Mouse (Mus musculus): ENCODE results near the gene Bicdl1.
"Not testable (repeated sequence)": the region's sequence is repeated elsewhere in the genome, so short reads cannot be mapped to it uniquely, and the experiment has no call there.

Bicdl1 gene

DNA sequence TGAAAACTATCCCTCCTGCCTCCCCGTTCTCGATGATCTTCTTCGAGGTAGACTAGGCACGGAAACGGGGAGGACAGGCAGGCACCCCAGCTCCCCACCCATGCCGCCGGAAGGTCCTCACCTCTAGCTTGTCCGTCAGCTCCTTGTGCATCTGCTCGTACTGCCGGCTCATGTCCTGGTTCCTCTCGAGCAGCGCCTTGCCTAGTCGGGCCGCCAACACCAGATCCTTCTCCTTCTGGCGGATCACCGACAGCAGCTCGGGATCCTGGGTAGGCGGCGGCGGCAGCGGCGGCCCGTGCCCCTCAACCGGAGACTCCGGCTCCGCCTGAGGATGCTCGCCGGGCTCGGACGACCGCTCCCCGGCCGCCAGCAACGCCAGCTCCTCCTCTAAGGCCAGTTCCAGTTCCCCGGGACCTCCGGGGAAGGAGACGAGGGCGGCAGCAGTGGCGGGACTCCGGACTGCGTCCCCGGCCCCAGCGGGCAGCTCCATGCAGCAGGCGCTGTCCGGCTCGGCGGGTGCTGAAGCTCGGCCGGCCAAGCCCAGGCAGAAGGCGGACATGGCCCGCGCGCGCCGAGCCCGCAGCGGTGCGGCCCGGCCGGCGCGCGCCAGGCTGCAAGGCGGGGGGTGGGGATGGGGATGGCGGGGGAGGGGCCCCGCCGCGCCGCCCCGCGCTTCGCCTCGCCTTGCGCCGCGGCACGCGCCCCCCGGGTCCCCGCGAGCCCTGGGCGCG is at the start of gene Bicdl1:
Gene Bicdl1 (minus strand): TSS at position 621 of the 731 bp plus-strand sequence.
- DNase-seq, result peak; percentile 93

GRCm38 (mm10) chr5:115776911-115777310 is 45.5 kb upstream of the Bicdl1 start:
- no peak for DNase-seq

DNA sequence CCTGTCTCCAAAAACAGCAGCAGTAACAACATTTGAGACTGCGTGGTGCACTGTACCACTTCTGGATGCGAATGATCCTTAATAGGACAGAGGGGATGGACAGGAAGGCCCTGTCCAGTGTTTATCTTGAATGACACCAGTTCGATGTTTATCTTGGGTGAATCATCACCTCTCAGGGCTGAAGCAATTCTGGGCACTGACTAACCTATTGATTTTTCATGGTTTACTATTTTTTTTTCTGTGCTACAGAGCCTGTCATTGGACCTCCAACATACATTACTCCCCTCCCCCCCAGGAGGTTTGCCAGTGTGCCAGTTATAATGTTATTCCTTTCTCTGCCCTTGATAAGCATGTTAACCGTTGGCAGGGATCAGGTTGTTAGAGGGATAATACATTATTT is 43.9 kb upstream of the Bicdl1 start:
- DNase-seq, result no peak

GRCm38 (mm10) chr5:115770048-115770447 is 38.6 kb upstream of the Bicdl1 start:
- no peak for DNase-seq

- DNase-seq, result peak; percentile 71
Observed at GRCm38 (mm10) chr5:115769116-115769515, 37.7 kb upstream of the Bicdl1 start.

GRCm38 (mm10) chr5:115766821-115767220 is 35.4 kb upstream of the Bicdl1 start:
- peak; percentile 54 for DNase-seq

DNA sequence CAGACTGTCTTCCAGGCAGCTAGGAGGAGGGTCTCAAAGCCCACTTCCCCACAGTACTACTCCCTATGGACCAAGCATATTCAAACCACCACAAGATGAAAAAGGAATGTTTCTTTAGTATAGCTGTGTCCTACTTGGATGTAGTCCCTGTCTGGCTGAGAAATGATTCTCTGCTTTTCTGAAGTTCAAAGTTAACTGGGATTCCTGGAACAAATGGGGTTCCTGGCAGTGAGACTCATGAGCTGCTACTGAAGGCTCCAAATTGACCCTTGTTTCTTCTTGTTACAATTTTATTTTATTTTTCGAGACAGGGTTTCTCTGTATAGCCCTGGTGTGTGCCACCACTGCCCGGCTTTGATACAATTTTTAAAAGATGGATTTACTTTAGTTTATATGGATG is 32.6 kb upstream of the Bicdl1 start:
- no peak for DNase-seq

DNA sequence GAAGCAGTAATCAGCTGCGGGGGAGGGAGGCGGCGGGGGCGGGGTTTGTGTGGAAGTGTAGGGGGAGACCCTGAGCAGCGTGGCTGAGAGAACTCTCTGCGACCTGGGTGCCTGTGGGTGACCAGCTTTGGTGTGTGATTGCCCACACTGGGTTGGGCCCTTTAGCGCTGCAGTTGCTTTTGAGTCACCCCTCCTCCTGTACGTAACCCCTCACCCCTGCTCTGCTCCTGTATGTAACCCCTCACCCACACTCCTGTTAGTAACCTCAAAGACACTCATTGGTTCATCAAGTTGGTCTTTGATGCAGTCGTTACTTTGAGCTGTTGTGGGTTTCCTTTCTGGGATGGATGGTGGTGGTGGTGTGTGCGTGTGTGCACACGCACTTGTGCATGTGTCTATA is 29.5 kb upstream of the Bicdl1 start:
- DNase-seq, result no peak

DNA sequence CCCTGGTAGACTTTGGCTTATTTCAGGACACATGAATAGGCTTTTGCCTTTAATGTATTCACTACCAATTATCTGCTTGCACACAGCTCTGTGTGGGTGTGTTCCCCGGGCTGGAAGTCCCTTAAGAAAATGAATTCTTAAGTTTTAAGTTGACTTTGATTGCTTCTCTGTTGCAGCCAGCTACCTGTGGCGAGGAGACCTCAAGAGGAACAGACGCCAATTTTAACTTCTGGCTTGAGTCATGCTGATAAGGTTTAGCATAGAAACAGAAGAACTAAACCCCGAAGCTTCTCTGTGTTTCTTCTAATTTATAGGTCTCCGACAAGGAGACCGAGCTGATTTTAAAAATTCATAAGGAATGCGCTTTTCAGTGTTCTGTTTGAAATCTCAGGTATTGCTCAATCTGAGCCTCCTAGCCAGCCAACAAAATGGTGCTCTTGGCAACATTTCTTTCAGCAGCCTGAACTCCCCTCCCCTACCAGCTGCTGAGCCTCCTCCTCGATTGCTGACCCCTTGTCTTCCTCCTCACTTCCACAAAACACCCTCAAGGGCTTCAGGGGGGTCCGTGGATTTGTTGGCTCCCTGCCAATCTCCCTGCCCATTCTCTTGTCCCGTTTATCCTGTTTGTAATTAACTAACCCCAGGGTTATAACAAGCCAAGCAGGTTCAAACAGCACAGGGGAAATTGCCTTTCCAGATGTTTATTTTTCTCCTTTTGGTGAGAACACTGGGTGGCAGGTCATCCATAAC is 27.2 kb upstream of the Bicdl1 start:
- DNase-seq, result peak; percentile 27

- no peak for DNase-seq
Observed at GRCm38 (mm10) chr5:115757516-115757915, 26.1 kb upstream of the Bicdl1 start.

DNA sequence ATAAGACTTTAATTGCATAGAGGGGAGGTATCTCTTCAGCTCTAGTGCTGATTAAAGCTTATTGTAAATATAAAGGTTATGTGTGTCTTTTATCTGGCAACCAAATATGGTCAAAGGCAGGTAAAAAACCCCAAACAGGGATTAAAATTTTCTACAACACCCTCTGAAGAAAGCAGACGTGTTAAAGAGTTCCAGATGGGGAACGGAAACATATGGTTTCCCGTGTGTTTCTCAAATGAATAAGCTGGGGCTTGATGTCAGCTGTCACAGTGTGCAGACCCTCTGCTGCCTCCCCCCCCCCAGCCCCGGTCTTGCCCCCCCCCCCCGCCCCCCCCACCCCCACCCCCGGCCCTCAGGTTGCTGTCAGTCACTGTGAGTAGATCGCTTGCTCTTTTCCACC is 24.1 kb upstream of the Bicdl1 start:
- no peak for DNase-seq

GRCm38 (mm10) chr5:115754831-115755230 is 23.4 kb upstream of the Bicdl1 start:
- DNase-seq, result no peak

GRCm38 (mm10) chr5:115752883-115753282 is 21.5 kb upstream of the Bicdl1 start:
- DNase-seq, result no peak

- not testable (repeated sequence) for DNase-seq
Observed at GRCm38 (mm10) chr5:115751916-115752315, 20.5 kb upstream of the Bicdl1 start.

DNA sequence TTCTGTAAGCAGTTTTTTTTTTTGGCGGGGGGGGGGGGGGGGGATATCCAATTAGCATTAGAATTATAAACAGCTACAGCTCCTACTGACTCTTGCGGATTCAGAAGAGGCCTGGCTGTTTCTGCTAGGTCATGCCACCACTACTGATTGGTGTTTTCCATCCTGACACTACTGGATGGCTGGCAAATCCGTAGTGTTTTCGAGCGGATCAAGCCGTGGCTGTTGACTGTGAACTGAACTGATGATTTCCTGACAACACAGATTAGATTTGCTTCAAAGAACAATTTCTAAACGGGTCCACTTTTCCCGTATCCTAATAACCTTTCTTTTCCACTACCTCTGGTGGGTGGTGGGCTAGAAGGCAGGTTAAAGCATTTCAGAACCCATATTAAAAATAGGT is 16.9 kb upstream of the Bicdl1 start:
- DNase-seq, result no peak

DNA sequence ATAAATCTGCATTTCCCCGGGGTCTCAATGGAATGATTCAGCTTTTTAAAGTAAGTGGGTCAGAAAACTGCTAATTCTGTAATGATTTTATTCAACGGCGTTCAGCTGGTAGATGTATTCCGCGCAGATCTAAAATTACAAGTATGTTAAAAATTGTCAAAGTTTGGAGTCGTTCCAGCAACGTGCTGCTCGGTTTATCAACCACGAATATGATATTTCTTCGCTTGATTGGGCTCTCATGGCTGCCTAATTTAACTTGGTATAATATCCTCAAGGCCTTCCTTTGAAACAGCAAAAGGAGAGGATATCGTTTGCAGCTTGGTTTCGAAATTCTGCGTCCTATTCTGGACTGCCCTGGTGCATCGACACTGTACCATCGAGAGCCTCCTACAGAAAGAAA is 13.9 kb upstream of the Bicdl1 start:
- no peak for DNase-seq

GRCm38 (mm10) chr5:115738032-115738431 is 6.6 kb upstream of the Bicdl1 start:
- no peak for DNase-seq

DNA sequence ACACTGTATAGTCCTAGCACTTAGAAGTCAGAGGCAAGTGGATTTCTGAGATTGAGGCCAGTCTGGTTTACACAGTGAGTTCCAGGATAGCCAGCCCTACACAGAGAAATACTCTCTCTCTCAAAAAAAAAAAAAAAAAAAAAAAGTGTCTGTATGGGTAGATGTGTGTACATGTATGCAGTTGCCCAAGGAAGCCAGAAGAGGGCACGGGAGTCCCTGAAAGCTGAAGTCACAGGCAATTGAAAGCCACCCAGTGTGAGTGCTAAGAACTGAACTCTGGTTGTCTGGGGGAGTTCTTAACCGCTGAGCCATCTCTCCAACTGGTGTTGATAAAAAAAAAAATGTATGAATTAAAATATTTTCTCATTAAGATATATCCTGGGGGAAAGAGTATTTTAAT is 3.1 kb upstream of the Bicdl1 start:
- DNase-seq, result no peak

DNA sequence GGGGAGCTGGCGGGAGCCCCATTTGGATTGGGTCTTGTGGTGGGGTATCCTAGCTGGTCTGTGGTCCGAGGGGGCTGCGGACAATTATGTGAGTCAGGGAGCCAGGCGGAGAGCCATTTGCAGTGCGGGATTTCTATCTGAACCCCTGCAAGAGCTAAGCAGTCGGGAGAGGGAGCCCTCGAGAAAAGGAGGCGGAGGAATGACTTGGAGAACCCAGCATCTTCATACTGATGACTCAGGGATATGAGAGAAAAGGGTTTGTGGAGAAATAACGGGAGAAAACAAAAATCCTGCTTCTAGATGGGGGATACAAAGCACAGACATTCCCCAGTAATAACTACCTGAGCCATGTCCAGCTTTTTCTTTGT is 1.4 kb upstream of the Bicdl1 start:
- DNase-seq, result no peak

DNA sequence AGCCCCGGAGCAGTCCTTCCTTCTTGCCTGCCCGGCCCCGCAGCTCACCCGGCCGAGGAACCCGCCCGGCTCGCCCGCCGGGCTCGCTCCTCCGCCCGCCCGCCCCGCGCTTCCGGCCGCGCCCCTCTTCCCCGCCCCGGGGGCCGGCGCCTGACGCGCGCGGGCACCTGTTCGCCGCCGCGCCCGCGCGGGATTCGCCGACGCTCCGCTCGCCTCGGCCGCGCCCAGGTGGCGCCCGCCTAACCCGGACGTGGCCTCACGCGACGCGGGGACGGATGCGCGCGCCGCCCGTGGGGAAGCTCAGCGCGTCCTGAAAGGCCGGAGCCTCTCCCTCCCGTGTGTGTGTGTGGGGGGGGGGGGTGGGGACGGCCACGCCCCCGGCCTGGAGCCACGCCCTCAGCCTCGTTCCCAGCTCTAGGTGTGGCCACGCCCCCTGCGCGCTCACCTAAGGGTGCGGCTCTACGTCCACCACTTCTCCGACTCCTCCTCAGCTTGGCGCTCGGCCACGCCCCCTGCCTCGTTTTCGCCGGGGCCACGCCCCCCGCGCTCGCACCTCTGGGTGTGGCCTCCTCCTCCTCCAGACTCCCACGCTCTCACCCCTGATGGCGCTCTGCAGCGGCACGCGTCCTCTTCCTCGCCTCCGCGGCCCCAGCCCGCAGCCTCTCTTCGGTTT is 891 bp upstream of the Bicdl1 start:
- peak; percentile 96 for DNase-seq

DNA sequence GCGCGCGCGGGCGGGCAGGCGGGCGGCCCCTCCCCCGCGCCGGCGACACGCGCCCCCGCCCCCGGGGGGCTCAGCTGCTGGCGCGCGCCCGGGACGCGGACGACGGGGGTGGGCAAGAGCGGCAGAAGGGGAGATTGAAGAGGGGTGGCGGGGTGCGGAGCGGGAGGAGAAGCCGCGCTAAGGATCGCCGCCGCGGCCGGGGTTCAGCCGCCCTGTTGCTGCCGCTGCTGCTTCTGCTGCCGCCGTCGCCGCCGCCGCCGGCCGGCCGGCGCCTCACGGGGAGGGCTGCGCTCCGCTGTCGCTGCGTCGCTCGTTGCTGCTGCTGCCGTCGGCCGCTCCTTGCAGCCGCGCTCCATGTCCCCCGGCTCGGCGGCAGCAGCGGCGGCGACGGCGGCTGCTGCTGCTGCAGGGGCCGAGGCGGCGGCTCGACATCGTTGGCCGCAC is 333 bp upstream of the Bicdl1 start:
- no peak for DNase-seq

- no peak for DNase-seq
Observed at GRCm38 (mm10) chr5:115730314-115730713, 1.1 kb downstream of the Bicdl1 start.

- DNase-seq, result no peak
Observed at GRCm38 (mm10) chr5:115726581-115726980, 4.8 kb downstream of the Bicdl1 start.

GRCm38 (mm10) chr5:115726019-115726418 is 5.4 kb downstream of the Bicdl1 start:
- no peak for DNase-seq

Measured in kidney, postnatal 14 days (tissue).